Mouse (Mus musculus) heart, adult 2 months (tissue): ENCODE measurements at regions not wholly inside any gene's neighbourhood (a gene's known extent, or its start where the extent isn't known, plus 50 kb on each side); places are given as distances from the start of the nearest gene placed in this dataset.

Source experiments
- CTCF ChIP-seq: fragments of 200-600 bp; IDR thresholded peaks from 2 replicates; pipeline ENCODE4 v1.8.1; 2022; ENCODE audit warnings: antibody characterized with exemption, mild to moderate bottlenecking, moderate library complexity
- POLR2A ChIP-seq: fragments of 200-500 bp; IDR thresholded peaks from 2 replicates; pipeline ENCODE4 v1.6.1; 2011; ENCODE audit warnings: mild to moderate bottlenecking, low read depth, low read length, control low read depth; ENCODE audit not compliant: insufficient read depth

GRCm38 (mm10) chr13:101092033-101092742, 259.0 kb upstream of the Slc30a5 start:
- TF ChIP-seq CTCF (no peak), POLR2A (no peak)
